Mouse (Mus musculus) heart, embryonic 12.5 days (tissue): ENCODE data around the gene Plekhg1. TPM values are rescaled to one million over a fixed set of nuclear protein-coding genes. Genes with fewer than 3 reads are reported as not detected.

Experiments
- ATAC-seq: fragments of 200-750 bp; cut with Nextera tagmentation; 2 replicates; pipeline ENCODE4 v1.8.0; 2017; ENCODE audit warnings: moderate TSS enrichment, moderate library complexity; ENCODE audit not compliant: insufficient number of reproducible peaks, low FRiP score
- H3K27ac ChIP-seq: fragments of 300-500 bp; sonication (generic); 2 replicates; pipeline ENCODE4 v1.5.1; 2016; ENCODE audit warnings: mild to moderate bottlenecking, moderate library complexity; ENCODE audit not compliant: poor library complexity, severe bottlenecking
- H3K27me3 ChIP-seq: fragments of 300-500 bp; sonication (generic); replicated peaks from 2 replicates; pipeline ENCODE4 v1.6.1; 2016; ENCODE audit warnings: mild to moderate bottlenecking, moderate library complexity
- H3K36me3 ChIP-seq: fragments of 300-500 bp; sonication (generic); 2 replicates; pipeline ENCODE4 v1.6.1; 2016; ENCODE audit warnings: mild to moderate bottlenecking, moderate library complexity
- H3K4me1 ChIP-seq: fragments of 300-500 bp; sonication (generic); replicated peaks from 2 replicates; pipeline ENCODE4 v1.6.1; 2016; ENCODE audit warnings: mild to moderate bottlenecking
- H3K4me2 ChIP-seq: fragments of 300-500 bp; sonication (generic); 2 replicates; pipeline ENCODE4 v1.6.1; 2016; ENCODE audit warnings: mild to moderate bottlenecking, moderate library complexity
- H3K4me3 ChIP-seq: fragments of 300-500 bp; sonication (generic); 2 replicates; pipeline ENCODE4 v1.5.1; 2016; ENCODE audit warnings: mild to moderate bottlenecking
- H3K9ac ChIP-seq: fragments of 300-500 bp; sonication (generic); 2 replicates; pipeline ENCODE4 v1.6.1; 2016; ENCODE audit warnings: mild to moderate bottlenecking, moderate library complexity
- H3K9me3 ChIP-seq: fragments of 300-500 bp; sonication (generic); replicated peaks from 2 replicates; pipeline ENCODE4 v1.6.1; 2016; ENCODE audit warnings: mild to moderate bottlenecking, moderate library complexity
- WGBS: fragments of 180-500 bp; shearing (Covaris S2); methylation state at CpG from one replicate; pipeline ENCODE4 v1.1.7; 2016; 5-methylcytosine and 5-hydroxymethylcytosine counted together
- polyA plus RNA-seq: library from polyadenylated mRNA; unstranded; fragments of >200 nt; fragmentation: Nextera tagmentation; extraction: Ambion mirVana; gene quantifications from 2 replicates; pipeline ENCODE4 v1.2.1, GENCODE M21; 2016

Plekhg1 gene
- polyA plus RNA-seq, 1 experiment from 2014 or later: 8.6 TPM

DNA sequence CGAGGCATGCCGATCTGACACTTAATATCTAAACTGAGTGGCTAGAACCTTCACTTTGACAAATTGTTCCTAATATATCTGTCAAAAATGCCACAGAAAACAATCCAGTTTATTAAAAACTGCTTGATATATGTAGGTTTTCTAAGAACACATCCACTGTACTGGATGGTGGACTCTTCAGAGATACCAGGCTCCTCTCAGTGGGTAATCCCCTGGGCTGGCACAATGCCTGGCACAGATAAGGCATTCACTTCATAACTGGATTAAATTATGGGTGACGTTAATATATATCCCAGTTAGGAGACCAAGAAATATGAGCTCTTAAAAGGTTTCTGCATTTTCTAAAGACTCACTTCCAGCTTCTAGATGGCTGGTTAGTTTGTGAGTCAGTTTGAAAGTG lies 53.7 kb downstream of the Plekhg1 start:
- H3K4me3 ChIP-seq: no peak overlapping the region
- H3K27ac ChIP-seq: no peak overlapping the region
- no peaks in the 10 kb centered on the region for H3K27me3 ChIP-seq
- no peak overlapping the region for H3K4me2 ChIP-seq
- 81% methylated on average over 3 of the region's 3 CpGs for WGBS
- no peaks in the 10 kb centered on the region for H3K9me3 ChIP-seq
- no peak for ATAC-seq
- H3K36me3 ChIP-seq: no peaks in the 10 kb centered on the region
- H3K4me1 ChIP-seq: 0 out of 2 replicates have a peak, but pooled peaks cover 2% of the 10 kb centered on the region
- H3K9ac ChIP-seq: no peak overlapping the region

GRCm38 (mm10) chr10:3799455-3799854 lies 59.3 kb downstream of the Plekhg1 start:
- Histone ChIP-seq H3K4me3 (no peak overlapping the region), H3K27me3 (no peaks in the 10 kb centered on the region), H3K36me3 (no peaks in the 10 kb centered on the region), H3K9me3 (no peaks in the 10 kb centered on the region), H3K27ac (no peak overlapping the region), H3K9ac (no peak overlapping the region), H3K4me2 (no peak overlapping the region), H3K4me1 (0 out of 2 replicates have a peak, but pooled peaks cover 3% of the 10 kb centered on the region)
- no peak for ATAC-seq

DNA sequence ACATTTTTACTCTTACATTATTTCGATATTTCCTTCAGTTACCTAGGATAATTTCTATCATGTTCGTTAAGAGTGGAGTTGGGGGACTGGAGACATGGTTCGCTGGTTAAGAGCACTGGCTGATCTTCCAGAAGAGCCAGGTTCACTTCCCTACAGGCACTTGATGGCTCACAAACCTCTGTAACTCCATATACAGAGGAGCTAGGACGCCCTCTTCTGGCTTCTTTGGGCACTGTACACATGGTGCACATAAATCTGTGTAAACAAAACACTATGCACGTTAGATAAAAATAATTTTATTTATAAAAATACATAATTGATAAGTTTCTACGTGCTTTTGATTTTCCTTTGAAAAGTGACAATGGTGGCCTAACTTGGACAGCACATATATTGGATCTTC lies 61.1 kb downstream of the Plekhg1 start:
- H3K36me3 ChIP-seq: no peaks in the 10 kb centered on the region
- H3K9me3 ChIP-seq: no peaks in the 10 kb centered on the region
- no peak overlapping the region for H3K27ac ChIP-seq
- no peak overlapping the region for H3K9ac ChIP-seq
- no peak overlapping the region for H3K4me2 ChIP-seq
- no peaks in the 10 kb centered on the region for H3K27me3 ChIP-seq
- H3K4me1 ChIP-seq: 0 out of 2 replicates have a peak, but pooled peaks cover 3% of the 10 kb centered on the region
- ATAC-seq: no peak
- H3K4me3 ChIP-seq: no peak overlapping the region
- 71% methylated on average over 6 of the region's 6 CpGs for WGBS

DNA sequence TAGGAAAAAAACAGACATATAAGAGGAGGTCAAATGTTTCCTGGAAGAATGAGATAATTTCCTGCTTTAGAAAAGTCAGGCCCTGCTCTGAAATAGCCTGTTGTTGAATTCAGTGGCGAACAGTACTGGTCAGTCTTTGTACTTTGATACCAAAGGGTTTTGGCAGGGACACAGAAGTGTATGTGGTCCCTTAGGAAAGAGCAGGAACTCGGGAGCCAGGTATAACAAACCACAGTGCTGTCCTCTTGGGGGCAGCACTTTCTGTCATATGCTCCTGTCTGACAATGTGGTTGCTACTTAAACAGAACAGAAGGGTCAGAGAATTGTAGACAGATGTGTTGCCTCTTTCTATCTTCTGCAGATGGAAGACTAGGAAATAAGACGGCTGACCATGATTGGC lies 65.2 kb downstream of the Plekhg1 start:
- 18% methylated on average over 3 of the region's 3 CpGs for WGBS

DNA sequence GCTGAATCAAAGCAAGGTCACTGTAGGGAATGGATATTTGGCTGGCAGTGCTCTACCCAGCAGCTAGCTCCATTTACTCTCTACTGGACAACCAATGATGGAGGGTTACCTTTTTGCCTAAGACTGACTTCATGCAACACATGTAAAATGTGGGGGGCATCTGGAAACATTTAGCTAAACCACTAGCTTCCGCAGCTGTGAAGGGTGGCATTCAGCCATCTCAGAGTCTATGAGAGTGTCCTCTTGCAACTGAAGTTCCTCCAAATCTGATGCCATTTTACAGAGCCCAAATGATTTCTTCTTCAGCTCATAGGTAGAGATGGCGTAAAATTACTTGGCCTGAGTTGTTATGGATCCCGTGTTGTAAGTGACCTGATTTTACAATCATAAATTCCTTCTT lies 67.8 kb downstream of the Plekhg1 start:
- peaks cover 20% of the 10 kb centered on the region for H3K4me1 ChIP-seq
- 86% methylated on average over 3 of the region's 3 CpGs for WGBS
- ATAC-seq: no peak
- H3K27me3 ChIP-seq: no peaks in the 10 kb centered on the region
- H3K9me3 ChIP-seq: no peaks in the 10 kb centered on the region
- no peak overlapping the region for H3K4me3 ChIP-seq
- no peak overlapping the region for H3K9ac ChIP-seq
- no peaks in the 10 kb centered on the region for H3K36me3 ChIP-seq
- no peak overlapping the region for H3K4me2 ChIP-seq
- H3K27ac ChIP-seq: no peak overlapping the region

More for the DNA sequence above, 65.2 kb downstream of the Plekhg1 start:
- Histone ChIP-seq H3K9ac (no peak overlapping the region), H3K9me3 (no peaks in the 10 kb centered on the region), H3K27me3 (no peaks in the 10 kb centered on the region), H3K36me3 (no peaks in the 10 kb centered on the region), H3K4me2 (no peak overlapping the region), H3K27ac (no peak overlapping the region), H3K4me1 (peaks cover 10% of the 10 kb centered on the region), H3K4me3 (no peak overlapping the region)
- ATAC-seq: no peak

DNA sequence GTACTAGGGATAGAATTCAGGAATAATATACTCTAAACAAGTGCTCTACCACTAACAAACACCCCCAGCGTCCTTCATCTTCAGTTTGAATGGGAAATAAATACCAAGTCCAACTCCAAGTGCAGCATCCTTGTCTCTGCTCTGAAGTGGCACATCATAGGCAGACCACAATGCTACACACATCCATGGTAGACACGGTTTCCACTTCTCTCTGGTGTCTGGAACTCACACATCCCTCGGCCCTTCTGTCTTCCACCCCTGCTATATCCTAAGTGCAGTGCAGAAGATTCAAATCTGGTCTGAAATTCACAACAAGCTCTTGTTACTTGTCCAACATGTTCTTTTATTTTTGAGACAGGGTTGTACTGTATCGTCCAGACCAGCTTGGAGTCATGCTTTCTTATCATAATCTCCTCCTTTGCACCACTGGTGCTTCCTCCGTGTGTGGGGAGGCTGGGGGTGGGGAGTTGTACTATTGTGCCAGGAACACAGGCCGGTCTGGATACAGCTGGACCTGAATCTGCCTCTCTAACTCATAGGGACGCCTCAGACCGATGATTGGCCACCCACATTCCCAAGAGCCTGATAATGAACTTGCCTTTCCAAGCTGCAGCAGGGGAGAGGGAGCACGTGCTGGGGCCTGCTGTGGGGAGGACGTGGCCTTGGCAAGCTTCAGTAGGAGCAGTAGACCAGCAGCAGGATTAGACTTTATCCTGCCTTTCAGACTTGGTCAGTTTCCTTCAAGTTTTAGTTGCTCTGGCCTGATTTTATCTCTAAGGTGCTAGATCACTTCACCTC lies 70.5 kb downstream of the Plekhg1 start:
- ATAC-seq: peak; percentile 59; the same call in 1 of the 2 replicates
- 30% methylated on average over 10 of the region's 10 CpGs for WGBS
- no peaks in the 10 kb centered on the region for H3K27me3 ChIP-seq
- no peaks in the 10 kb centered on the region for H3K36me3 ChIP-seq
- H3K9me3 ChIP-seq: no peaks in the 10 kb centered on the region
- H3K4me2 ChIP-seq: no peak overlapping the region
- H3K4me3 ChIP-seq: no peak overlapping the region
- H3K9ac ChIP-seq: no peak overlapping the region
- no peak overlapping the region for H3K27ac ChIP-seq
- H3K4me1 ChIP-seq: peaks cover 20% of the 10 kb centered on the region

DNA sequence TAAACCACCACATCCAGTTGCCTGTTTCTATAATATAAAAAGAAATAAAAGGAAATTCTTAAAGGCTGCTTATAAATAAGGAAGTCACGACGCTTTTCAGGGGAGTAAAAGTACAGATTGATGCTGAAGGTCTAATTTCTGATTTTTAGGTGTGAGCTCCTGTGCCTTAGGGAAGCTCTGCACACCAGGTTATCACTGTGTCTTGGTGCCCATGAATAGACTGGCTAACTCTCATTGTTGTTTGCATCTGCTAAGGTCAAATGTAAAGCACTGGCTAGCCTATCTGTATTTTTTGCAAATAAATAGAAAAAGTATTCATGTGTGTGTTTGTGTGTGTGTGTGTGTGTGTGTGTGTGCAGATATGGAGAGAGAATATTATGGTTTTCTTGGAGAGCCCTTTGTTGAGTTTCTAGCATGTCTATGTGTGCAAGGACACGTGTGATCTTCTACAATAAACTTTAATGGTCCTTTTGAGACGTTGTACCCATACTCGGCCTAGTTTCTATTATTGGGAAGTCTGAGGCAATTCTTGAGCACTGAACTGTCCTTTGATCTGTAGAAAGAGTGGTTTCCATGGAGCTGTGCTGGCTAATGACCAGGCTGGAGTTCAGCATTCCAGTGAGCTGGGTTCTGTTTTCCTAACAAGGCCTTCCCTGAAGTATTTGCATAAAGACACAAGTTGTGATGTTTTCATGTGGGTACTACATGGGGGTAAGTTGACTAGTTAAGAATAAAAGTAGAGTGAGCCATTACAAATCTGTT lies 79.0 kb downstream of the Plekhg1 start:
- Histone ChIP-seq H3K36me3 (no peaks in the 10 kb centered on the region), H3K4me2 (no peak overlapping the region), H3K27ac (no peak overlapping the region), H3K4me3 (no peak overlapping the region), H3K4me1 (0 out of 2 replicates have a peak, but pooled peaks cover 3% of the 10 kb centered on the region), H3K27me3 (no peaks in the 10 kb centered on the region), H3K9ac (no peak overlapping the region), H3K9me3 (no peaks in the 10 kb centered on the region)
- no peak for ATAC-seq
- WGBS: 78% methylated on average over 5 of the region's 5 CpGs

DNA sequence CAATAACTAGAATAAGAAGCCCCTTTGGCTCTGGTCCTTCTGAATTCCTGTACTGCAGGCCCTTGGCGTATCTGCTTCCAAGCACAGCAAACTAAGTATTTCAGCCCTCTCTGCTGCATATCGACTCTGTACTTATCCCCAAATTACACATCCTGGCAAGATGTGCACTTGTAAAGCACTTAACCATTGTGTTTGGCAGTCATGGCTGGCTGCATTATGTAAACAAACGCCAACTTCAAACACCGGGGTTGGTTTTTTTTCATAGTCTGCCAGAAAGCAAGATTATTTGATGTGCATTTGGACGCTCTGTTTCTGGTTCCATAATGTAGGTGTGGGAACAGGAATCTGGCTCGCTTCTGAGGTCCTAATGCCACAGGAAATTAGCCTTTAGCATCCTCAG lies 83.7 kb downstream of the Plekhg1 start:
- Histone ChIP-seq H3K27me3 (no peaks in the 10 kb centered on the region), H3K9me3 (no peaks in the 10 kb centered on the region), H3K4me2 (no peak overlapping the region), H3K4me1 (0 out of 2 replicates have a peak, but pooled peaks cover 3% of the 10 kb centered on the region), H3K4me3 (no peak overlapping the region), H3K36me3 (no peaks in the 10 kb centered on the region), H3K9ac (no peak overlapping the region), H3K27ac (no peak overlapping the region)
- WGBS: 66% methylated on average over 6 of the region's 6 CpGs
- ATAC-seq: no peak

- Histone ChIP-seq H3K9ac (no peak overlapping the region), H3K4me3 (no peak overlapping the region), H3K27ac (no peak overlapping the region), H3K27me3 (no peaks in the 10 kb centered on the region), H3K9me3 (no peaks in the 10 kb centered on the region), H3K4me2 (no peak overlapping the region), H3K36me3 (no peaks in the 10 kb centered on the region), H3K4me1 (no peaks in the 10 kb centered on the region)
- 82% methylated on average over 6 of the region's 6 CpGs for WGBS
- no peak for ATAC-seq
Observed at GRCm38 (mm10) chr10:3826043-3826442, 85.9 kb downstream of the Plekhg1 start.

DNA sequence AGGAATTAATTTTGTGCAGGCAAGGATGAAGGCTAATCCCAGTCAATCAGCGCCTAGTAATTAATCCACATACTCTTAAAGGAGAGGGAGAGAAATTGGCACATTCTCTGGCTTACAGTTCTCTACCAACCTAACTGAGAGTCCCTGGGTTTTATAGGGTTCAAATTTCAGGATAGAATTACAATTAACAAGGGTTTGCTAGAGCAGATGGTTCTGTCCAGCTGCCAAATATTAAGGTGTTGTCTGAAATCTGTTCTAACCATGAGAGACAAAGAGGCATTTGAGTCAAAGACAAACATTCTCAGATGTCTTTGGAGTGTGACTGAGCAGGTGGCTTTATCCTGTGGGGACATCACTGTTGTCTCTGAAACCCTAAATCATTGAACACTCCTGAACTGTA lies 87.2 kb downstream of the Plekhg1 start:
- Histone ChIP-seq H3K27me3 (no peaks in the 10 kb centered on the region), H3K4me3 (no peak overlapping the region), H3K36me3 (no peaks in the 10 kb centered on the region), H3K9ac (no peak overlapping the region), H3K27ac (no peak overlapping the region), H3K4me1 (peaks cover 6% of the 10 kb centered on the region; the same call in 1 of the 2 replicates), H3K4me2 (no peak overlapping the region), H3K9me3 (no peaks in the 10 kb centered on the region)
- 82% methylated on average over 1 of the region's 1 CpGs for WGBS
- ATAC-seq: no peak

DNA sequence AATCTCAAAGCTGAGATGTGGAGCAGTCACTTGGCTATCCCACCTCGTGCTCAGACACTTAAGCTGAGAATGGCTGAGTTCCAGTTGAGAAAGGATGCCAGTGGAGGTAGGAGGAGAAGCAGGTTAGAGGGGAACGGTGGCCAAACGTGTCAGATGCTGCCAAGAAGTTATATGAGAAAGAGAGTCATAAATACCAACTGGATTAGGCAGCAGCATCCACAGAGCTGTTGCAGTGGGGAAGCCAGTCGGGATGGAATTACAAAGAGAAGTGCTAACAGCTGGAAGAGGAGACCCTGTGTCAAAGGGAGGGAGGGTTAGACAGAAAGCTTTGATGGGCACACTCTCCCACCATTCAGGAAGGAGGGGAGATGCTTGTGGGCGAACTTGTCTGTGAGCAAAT lies 89.3 kb downstream of the Plekhg1 start:
- no peak overlapping the region for H3K9ac ChIP-seq
- no peaks in the 10 kb centered on the region for H3K9me3 ChIP-seq
- no peak overlapping the region for H3K4me2 ChIP-seq
- H3K4me3 ChIP-seq: no peak overlapping the region
- ATAC-seq: no peak
- H3K36me3 ChIP-seq: no peaks in the 10 kb centered on the region
- 46% methylated on average over 5 of the region's 5 CpGs for WGBS
- peaks cover 9% of the 10 kb centered on the region; the same call in 1 of the 2 replicates for H3K4me1 ChIP-seq
- H3K27ac ChIP-seq: no peak overlapping the region
- no peaks in the 10 kb centered on the region for H3K27me3 ChIP-seq
